Mouse (Mus musculus) induced T-regulatory cell, adult 2 months (primary cell): ENCODE data around the gene Tmem100.

Experiments
- DNase-seq: peaks from one replicate; pipeline ENCODE4 v3.0.0-alpha.2; 2012; ENCODE audit warnings: low read depth

The Tmem100 gene

DNA sequence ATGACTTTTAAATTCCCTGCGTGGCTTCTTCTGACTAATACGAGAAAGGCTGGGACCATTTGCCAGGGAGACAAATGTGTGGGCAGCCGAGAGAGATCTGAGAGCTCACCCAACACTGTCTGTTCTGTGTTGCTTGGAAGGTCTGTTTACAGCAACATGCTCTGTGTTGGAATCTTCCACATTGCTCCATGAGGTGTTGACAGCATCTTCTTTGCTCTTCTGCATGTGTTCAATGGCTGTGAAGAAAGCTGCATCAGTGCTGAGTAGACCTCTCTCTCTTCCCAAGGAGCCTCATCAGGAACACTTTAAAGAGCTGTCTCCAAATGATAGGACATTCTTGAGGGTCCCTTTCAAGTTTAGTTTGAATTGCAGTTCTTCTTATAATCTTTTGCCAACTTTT lies 32.5 kb downstream of the Tmem100 start:
- no peak for DNase-seq

DNA sequence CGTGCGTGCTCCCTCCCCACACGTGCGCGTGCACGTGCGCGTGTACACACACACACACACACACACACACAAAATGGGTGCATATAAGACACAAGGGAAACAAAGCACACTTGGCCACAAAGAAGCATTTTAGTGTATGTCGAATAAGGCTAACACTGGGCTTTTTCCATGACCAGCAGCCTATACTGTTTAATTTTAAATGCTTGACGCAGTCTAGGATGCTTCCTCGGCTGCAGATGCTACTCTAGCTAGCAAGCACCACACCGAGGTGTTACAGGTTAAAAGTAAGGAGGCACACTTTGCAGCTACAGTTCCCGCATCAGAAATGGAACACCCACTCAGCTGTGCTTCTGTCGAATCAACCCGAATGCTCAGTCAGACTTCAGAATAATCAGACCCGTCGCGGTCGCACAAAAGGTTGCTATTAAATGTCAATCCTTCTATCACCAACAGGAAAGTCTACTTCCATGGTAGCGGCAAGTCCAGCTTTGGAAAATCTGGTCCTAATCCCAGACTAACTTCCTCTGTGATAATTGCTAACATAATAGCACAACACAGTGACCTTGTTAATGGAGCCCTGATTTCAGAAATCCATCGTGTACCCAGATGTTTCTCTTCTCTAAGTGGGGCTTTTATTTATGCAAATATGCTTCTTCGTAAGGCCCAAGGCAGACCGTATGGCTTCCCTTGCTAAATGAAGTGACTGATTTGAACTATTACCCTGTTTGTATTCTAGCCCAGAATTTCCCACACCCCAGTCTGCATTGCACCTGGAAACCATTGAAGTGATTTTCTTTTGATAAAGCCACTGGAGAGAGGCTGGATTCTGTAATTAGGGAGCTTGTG lies 36.5 kb downstream of the Tmem100 start:
- no peak for DNase-seq

- DNase-seq, result no peak
Measured at GRCm38 (mm10) chr11:90071747-90072146, 41.6 kb downstream of the Tmem100 start.

DNA sequence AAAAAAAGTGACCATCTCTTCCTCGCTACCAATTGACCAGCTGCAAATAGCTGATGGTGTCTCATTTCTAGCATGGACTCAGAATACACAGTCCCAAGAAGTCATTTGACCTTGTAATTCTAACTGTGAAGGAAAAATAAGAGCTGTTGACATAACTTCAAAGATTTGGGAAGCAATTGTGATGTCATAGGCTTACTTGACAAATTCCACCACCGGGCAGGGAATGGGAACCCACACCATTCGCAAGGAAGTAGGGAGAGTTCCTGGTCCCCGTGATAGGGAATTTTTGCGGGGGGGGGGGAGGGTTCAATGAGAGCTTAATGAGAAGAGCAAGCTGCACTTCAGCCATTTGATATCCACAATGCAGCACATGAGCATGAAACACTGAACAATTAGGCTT lies 43.1 kb downstream of the Tmem100 start:
- DNase-seq, result no peak

GRCm38 (mm10) chr11:90076666-90077065 lies 46.5 kb downstream of the Tmem100 start:
- DNase-seq, result no peak

DNA sequence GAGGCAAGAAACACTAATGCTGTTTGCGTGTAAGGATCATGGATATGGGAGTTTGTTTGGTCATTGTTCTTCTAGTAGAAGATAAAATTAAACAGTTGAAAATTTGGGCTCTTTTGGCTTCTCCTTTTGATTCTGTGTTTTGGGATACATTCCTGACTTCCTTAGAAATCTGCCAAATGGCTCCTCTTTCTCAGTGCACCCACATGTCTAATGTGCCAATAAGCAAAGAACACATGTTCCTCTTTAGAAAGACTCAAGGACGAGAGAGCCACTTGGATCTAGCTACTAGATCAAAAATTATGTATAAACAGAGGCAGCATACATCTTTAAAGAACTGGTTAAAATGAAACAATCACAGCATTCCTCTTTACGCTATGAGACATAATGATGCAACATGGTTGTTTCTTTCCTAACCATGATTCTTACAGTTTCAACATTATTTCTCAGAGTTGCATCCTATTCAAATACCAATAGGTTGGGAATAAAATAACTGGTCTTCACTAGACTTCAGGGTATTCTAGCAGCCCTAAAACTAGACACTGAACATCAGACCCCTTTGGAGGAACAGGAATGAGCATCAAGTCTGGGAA lies 50.6 kb downstream of the Tmem100 start:
- no peak for DNase-seq

GRCm38 (mm10) chr11:90081820-90082596 lies 51.9 kb downstream of the Tmem100 start:
- DNase-seq, result no peak

GRCm38 (mm10) chr11:90083042-90083441 lies 52.9 kb downstream of the Tmem100 start:
- no peak for DNase-seq

GRCm38 (mm10) chr11:90084166-90084565 lies 54.0 kb downstream of the Tmem100 start:
- no peak for DNase-seq
